Mouse (Mus musculus) forebrain, embryonic 14.5 days (tissue): Measurements from ENCODE around the gene Tyrobp. TPM values are rescaled to one million over a fixed set of nuclear protein-coding genes. Genes with fewer than 3 reads are reported as not detected.

Experiments
- ATAC-seq: fragments of 200-750 bp; cut with Nextera tagmentation; 2 replicates; pipeline ENCODE4 v1.8.0; 2017; ENCODE audit warnings: mild to moderate bottlenecking, moderate library complexity
- DNase-seq: peaks from one replicate; pipeline ENCODE4 v3.0.0-alpha.2; 2015; ENCODE audit warnings: low spot score
- H3K27ac ChIP-seq: fragments of 300-500 bp; sonication (generic); 2 replicates; pipeline ENCODE4 v1.5.1; 2014; ENCODE audit warnings: low read depth, mild to moderate bottlenecking, control low read depth, low read length, moderate library complexity
- H3K27me3 ChIP-seq: fragments of 300-500 bp; sonication (generic); replicated peaks from 2 replicates; pipeline ENCODE4 v1.6.1; 2014; ENCODE audit warnings: low read length, control low read depth, mixed read lengths; ENCODE audit not compliant: control insufficient read depth, insufficient read depth
- H3K36me3 ChIP-seq: fragments of 300-500 bp; sonication (generic); 2 replicates; pipeline ENCODE4 v1.6.1; 2014; ENCODE audit warnings: low read length, control low read depth; ENCODE audit not compliant: control insufficient read depth, insufficient read depth
- H3K4me1 ChIP-seq: fragments of 300-500 bp; sonication (generic); 2 replicates; pipeline ENCODE4 v1.6.1; 2014; ENCODE audit warnings: antibody characterized with exemption, low read length, control low read depth; ENCODE audit not compliant: control insufficient read depth, insufficient read depth
- H3K4me2 ChIP-seq: fragments of 300-500 bp; sonication (generic); 2 replicates; pipeline ENCODE4 v1.6.1; 2014; ENCODE audit warnings: mild to moderate bottlenecking, control low read depth, low read length
- H3K4me3 ChIP-seq: fragments of 300-500 bp; sonication (generic); 2 replicates; pipeline ENCODE4 v1.5.1; 2014; ENCODE audit warnings: low read depth, low read length, control low read depth
- H3K9ac ChIP-seq: fragments of 300-500 bp; sonication (generic); 2 replicates; pipeline ENCODE4 v1.6.1; 2014; ENCODE audit warnings: mild to moderate bottlenecking, low read length, control low read depth, moderate library complexity
- H3K9me3 ChIP-seq: fragments of 300-500 bp; sonication (generic); replicated peaks from 2 replicates; pipeline ENCODE4 v1.6.1; 2016; ENCODE audit warnings: low read length, control low read depth, mixed read lengths; ENCODE audit not compliant: control insufficient read depth
- whole genome bisulfite sequencing: fragments of 180-500 bp; shearing (Covaris S2); extraction: QIAGEN DNeasy Blood & Tissue Kit; methylation state at CpG from one replicate; pipeline ENCODE4 v1.1.7; 2014; 5-methylcytosine and 5-hydroxymethylcytosine counted together
- polyA plus RNA-seq: library from polyadenylated mRNA; unstranded; fragments of >200 nt; fragmentation: Nextera tagmentation; extraction: Ambion mirVana; gene quantifications from 2 replicates; pipeline ENCODE4 v1.2.1, GENCODE M21; 2014

The Tyrobp gene
- polyA plus RNA-seq, 1 experiment from 2014 or later = 31.1 TPM

GRCm38 (mm10) chr7:30399671-30400070 is 13.9 kb upstream of the Tyrobp start:
- Histone ChIP-seq H3K27me3 (no peaks in the 10 kb centered on the region), H3K4me3 (no peak overlapping the region), H3K9ac (0 out of 2 replicates have a peak overlapping the region, but pooled peaks have one; percentile 13), H3K9me3 (no peaks in the 10 kb centered on the region), H3K36me3 (no peaks in the 10 kb centered on the region), H3K27ac (no peak overlapping the region), H3K4me2 (no peak overlapping the region), H3K4me1 (no peaks in the 10 kb centered on the region)
- ATAC-seq (no peak), DNase-seq (no peak)
- 62% methylated on average over 7 of the region's 7 CpGs for WGBS

GRCm38 (mm10) chr7:30402343-30402742 is 11.2 kb upstream of the Tyrobp start:
- H3K36me3 ChIP-seq = no peaks in the 10 kb centered on the region
- no peaks in the 10 kb centered on the region for H3K4me1 ChIP-seq
- no peak for ATAC-seq
- no peak overlapping the region for H3K4me2 ChIP-seq
- H3K4me3 ChIP-seq = no peak overlapping the region
- 75% methylated on average over 4 of the region's 4 CpGs for WGBS
- H3K9ac ChIP-seq = no peak overlapping the region
- no peak overlapping the region for H3K27ac ChIP-seq
- DNase-seq = no peak
- no peaks in the 10 kb centered on the region for H3K9me3 ChIP-seq
- no peaks in the 10 kb centered on the region for H3K27me3 ChIP-seq

GRCm38 (mm10) chr7:30408639-30409038 is 4.9 kb upstream of the Tyrobp start:
- 85% methylated on average over 3 of the region's 3 CpGs for WGBS
- Histone ChIP-seq H3K4me3 (no peak overlapping the region), H3K27me3 (no peaks in the 10 kb centered on the region), H3K4me2 (no peak overlapping the region), H3K4me1 (no peaks in the 10 kb centered on the region), H3K36me3 (no peaks in the 10 kb centered on the region), H3K27ac (no peak overlapping the region), H3K9ac (no peak overlapping the region), H3K9me3 (no peaks in the 10 kb centered on the region)
- no peak for DNase-seq
- no peak for ATAC-seq

- Histone ChIP-seq H3K4me1 (no peaks in the 10 kb centered on the region), H3K9ac (no peak overlapping the region), H3K9me3 (no peaks in the 10 kb centered on the region), H3K36me3 (no peaks in the 10 kb centered on the region), H3K4me2 (no peak overlapping the region), H3K27me3 (no peaks in the 10 kb centered on the region), H3K27ac (no peak overlapping the region), H3K4me3 (no peak overlapping the region)
- DNase-seq (no peak), ATAC-seq (no peak)
- 77% methylated on average over 2 of the region's 2 CpGs for WGBS
Measured at GRCm38 (mm10) chr7:30409789-30410188, 3.8 kb upstream of the Tyrobp start.

- no peak overlapping the region for H3K4me2 ChIP-seq
- 87% methylated on average over 3 of the region's 3 CpGs for WGBS
- no peak overlapping the region for H3K9ac ChIP-seq
- no peak overlapping the region for H3K27ac ChIP-seq
- DNase-seq (no peak), ATAC-seq (no peak)
- H3K4me1 ChIP-seq = no peaks in the 10 kb centered on the region
- no peaks in the 10 kb centered on the region for H3K36me3 ChIP-seq
- no peaks in the 10 kb centered on the region for H3K9me3 ChIP-seq
- no peak overlapping the region for H3K4me3 ChIP-seq
- H3K27me3 ChIP-seq = no peaks in the 10 kb centered on the region
Measured at GRCm38 (mm10) chr7:30411023-30411422, 2.5 kb upstream of the Tyrobp start.

GRCm38 (mm10) chr7:30412735-30413147 is 819 bp upstream of the Tyrobp start:
- no peak overlapping the region for H3K27ac ChIP-seq
- H3K4me3 ChIP-seq = no peak overlapping the region
- no peak for DNase-seq
- no peak overlapping the region for H3K9ac ChIP-seq
- no peak for ATAC-seq
- WGBS = 53% methylated on average over 3 of the region's 4 CpGs
- H3K36me3 ChIP-seq = no peaks in the 10 kb centered on the region
- no peaks in the 10 kb centered on the region for H3K4me1 ChIP-seq
- H3K4me2 ChIP-seq = no peak overlapping the region
- no peaks in the 10 kb centered on the region for H3K27me3 ChIP-seq
- no peaks in the 10 kb centered on the region for H3K9me3 ChIP-seq

GRCm38 (mm10) chr7:30417856-30418255 is 4.3 kb downstream of the Tyrobp start:
- DNase-seq (no peak), ATAC-seq (no peak)
- H3K36me3 ChIP-seq = no peaks in the 10 kb centered on the region
- no peak overlapping the region for H3K9ac ChIP-seq
- no peak overlapping the region for H3K4me2 ChIP-seq
- no peak overlapping the region for H3K4me3 ChIP-seq
- H3K27ac ChIP-seq = no peak overlapping the region
- H3K4me1 ChIP-seq = 0 out of 2 replicates have a peak, but pooled peaks cover 5% of the 10 kb centered on the region
- no peaks in the 10 kb centered on the region for H3K27me3 ChIP-seq
- H3K9me3 ChIP-seq = no peaks in the 10 kb centered on the region
- whole genome bisulfite sequencing = 82% methylated on average over 9 of the region's 9 CpGs

GRCm38 (mm10) chr7:30419561-30420499 is 6.3 kb downstream of the Tyrobp start, which contains the start of gene Hcst:
Gene Hcst, minus strand, starts transcription at chr7:30419854.
- Histone ChIP-seq H3K4me2 (no peak within 1 kb of the TSS), H3K27me3 (no peaks in the 10 kb centered on the region)
- 72% methylated on average over 10 of the region's 10 CpGs for WGBS

GRCm38 (mm10) chr7:30420673-30421072 is 7.1 kb downstream of the Tyrobp start:
- peaks cover 6% of the 10 kb centered on the region; the same call in 1 of the 2 replicates for H3K36me3 ChIP-seq
- 83% methylated on average over 3 of the region's 3 CpGs for WGBS
- no peak overlapping the region for H3K4me3 ChIP-seq
- H3K9me3 ChIP-seq = no peaks in the 10 kb centered on the region
- H3K27me3 ChIP-seq = no peaks in the 10 kb centered on the region
- H3K4me2 ChIP-seq = no peak overlapping the region
- H3K9ac ChIP-seq = no peak overlapping the region
- ATAC-seq (no peak), DNase-seq (no peak)
- 0 out of 2 replicates have a peak, but pooled peaks cover 7% of the 10 kb centered on the region for H3K4me1 ChIP-seq
- no peak overlapping the region for H3K27ac ChIP-seq

More at GRCm38 (mm10) chr7:30419561-30420499, 6.3 kb downstream of the Tyrobp start, which contains the start of gene Hcst:
- DNase-seq (no peak), ATAC-seq (no peak)
- Histone ChIP-seq H3K4me1 (0 out of 2 replicates have a peak, but pooled peaks cover 7% of the 10 kb centered on the region), H3K9me3 (no peaks in the 10 kb centered on the region), H3K9ac (no peak within 1 kb of the TSS), H3K27ac (no peak within 1 kb of the TSS), H3K4me3 (no peak within 1 kb of the TSS), H3K36me3 (no peaks in the 10 kb centered on the region)
